Mouse (Mus musculus) G1E (cell line): ENCODE measurements at regions not wholly inside any gene's neighbourhood (a gene's known extent, or its start where the extent isn't known, plus 50 kb on each side); places are given as distances from the start of the nearest gene placed in this dataset.

ENCODE experiments used
- CTCF ChIP-seq: IDR thresholded peaks from 2 replicates; pipeline ENCODE4 v1.5.1; 2012; ENCODE audit warnings: low read depth, low read length, inconsistent platforms, mixed read lengths
- GATA1 ChIP-seq: IDR thresholded peaks from 2 replicates; pipeline ENCODE4 v1.6.1; 2012; ENCODE audit warnings: borderline replicate concordance, low read length, inconsistent platforms, mixed read lengths
- GATA2 ChIP-seq: IDR thresholded peaks from 2 replicates; pipeline ENCODE4 v1.6.1; 2012; ENCODE audit warnings: low read depth, low read length, inconsistent platforms, borderline replicate concordance
- POLR2AphosphoS5 ChIP-seq: IDR thresholded peaks from 2 replicates; pipeline ENCODE4 v1.6.1; 2012; ENCODE audit warnings: low read depth, low read length, inconsistent platforms; ENCODE audit not compliant: insufficient replicate concordance
- TAL1 ChIP-seq: conservative IDR thresholded peaks from 2 replicates; pipeline ENCODE4 v1.6.1; 2012; ENCODE audit warnings: low read depth, low read length, inconsistent platforms, mixed read lengths

DNA sequence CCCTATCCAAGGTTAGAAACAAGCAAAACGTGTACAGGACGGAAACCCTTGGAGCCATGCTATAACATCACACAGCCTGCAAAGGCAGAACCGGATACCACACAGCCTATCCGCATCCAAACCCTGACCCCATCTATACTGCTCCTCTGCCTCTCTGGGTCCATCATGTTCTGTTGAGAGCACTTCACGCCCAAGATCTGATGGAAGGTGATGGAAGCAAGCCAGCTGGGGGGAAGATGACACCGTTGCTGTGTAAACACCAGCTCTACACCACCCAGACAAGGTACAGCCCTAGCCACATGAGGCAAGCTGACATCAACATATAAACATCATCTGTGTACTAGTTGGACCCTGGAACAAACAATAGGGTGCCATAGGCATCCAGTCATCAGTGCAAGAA lies 234.8 kb upstream of the Zfp637 start:
- TF ChIP-seq CTCF (no peak), POLR2AphosphoS5 (no peak), GATA1 (no peak), TAL1 (no peak), GATA2 (no peak)
